Mouse (Mus musculus): ENCODE results near the gene Plppr1. TPM values are rescaled to one million over a fixed set of nuclear protein-coding genes. Genes with fewer than 3 reads are reported as not detected.

The Plppr1 gene
- polyA plus RNA-seq, 1 experiment, result not detected

DNA sequence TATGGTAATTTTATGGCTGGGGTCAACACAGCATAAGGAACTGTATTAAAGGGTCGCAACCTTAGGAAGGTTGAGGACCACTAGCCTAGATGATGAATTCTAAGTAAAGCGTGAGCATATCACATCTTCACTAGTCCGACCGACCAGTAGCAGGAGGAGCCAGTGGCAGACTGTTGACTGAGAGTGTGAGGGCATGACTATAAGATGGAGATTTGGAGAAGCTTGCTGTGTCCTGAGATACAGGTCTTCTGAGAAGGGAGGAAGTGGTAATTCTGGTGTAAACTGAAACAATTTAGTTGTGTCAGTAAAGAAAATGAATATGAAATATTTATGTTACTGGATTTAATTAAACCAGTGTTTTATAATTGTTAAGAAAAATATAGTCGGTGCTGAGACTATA is 180.4 kb downstream of the Plppr1 start:
- H3K27ac ChIP-seq (ENCODE audit: insufficient read depth, low read length), result no peak overlapping the region
- no peaks in the 10 kb centered on the region for H3K9me3 ChIP-seq (replicated peaks; ENCODE audit: control insufficient read depth, insufficient read depth, low read length, poor library complexity, severe bottlenecking)
- H3K4me3 ChIP-seq (ENCODE audit: low read depth, low read length), result no peak overlapping the region
- no peak for TF ChIP-seq CTCF (IDR thresholded peaks at IDR 0.05; ENCODE audit: low read depth, low read length)
- no peak for TF ChIP-seq EP300 (IDR thresholded peaks at IDR 0.05; ENCODE audit: insufficient read depth, low read depth, low read length)
- no peak for TF ChIP-seq POLR2A (IDR thresholded peaks at IDR 0.05; ENCODE audit: insufficient read depth, low read length)
- no peak overlapping the region for H3K9ac ChIP-seq (ENCODE audit: low read depth, poor library complexity, severe bottlenecking)
- no peaks in the 10 kb centered on the region for H3K4me1 ChIP-seq (ENCODE audit: control insufficient read depth, insufficient read depth, low read length)
- H3K36me3 ChIP-seq (ENCODE audit: control insufficient read depth, insufficient read depth, low read length, poor library complexity, severe bottlenecking), result no peaks in the 10 kb centered on the region
- no peaks in the 10 kb centered on the region for H3K27me3 ChIP-seq (ENCODE audit: control insufficient read depth, insufficient read depth, low read length, poor library complexity, severe bottlenecking)

DNA sequence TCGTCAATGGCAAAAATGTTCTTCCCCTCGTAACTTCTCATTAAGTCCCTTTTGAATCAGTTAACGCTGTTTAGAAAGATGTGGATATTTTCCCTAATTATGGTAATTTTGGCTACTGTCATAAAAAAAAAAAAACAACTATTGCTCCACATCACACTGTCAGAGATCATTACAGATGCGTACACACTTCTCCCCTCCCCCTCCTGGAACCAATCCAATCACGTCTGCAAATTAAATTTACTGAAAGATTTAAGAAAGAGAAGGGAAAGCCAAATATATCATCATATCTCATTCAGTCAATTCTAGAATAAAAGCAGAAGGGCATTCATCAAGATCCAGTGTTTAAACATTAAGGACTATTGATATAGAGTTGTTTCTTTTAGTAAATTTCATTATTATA is 185.7 kb downstream of the Plppr1 start:
- no peak overlapping the region for H3K4me3 ChIP-seq (ENCODE audit: low read depth, low read length)
- TF ChIP-seq EP300 (IDR thresholded peaks at IDR 0.05; ENCODE audit: insufficient read depth, low read depth, low read length) (no peak), POLR2A (IDR thresholded peaks at IDR 0.05; ENCODE audit: insufficient read depth, low read length) (no peak), CTCF (IDR thresholded peaks at IDR 0.05; ENCODE audit: low read depth, low read length) (no peak)

DNA sequence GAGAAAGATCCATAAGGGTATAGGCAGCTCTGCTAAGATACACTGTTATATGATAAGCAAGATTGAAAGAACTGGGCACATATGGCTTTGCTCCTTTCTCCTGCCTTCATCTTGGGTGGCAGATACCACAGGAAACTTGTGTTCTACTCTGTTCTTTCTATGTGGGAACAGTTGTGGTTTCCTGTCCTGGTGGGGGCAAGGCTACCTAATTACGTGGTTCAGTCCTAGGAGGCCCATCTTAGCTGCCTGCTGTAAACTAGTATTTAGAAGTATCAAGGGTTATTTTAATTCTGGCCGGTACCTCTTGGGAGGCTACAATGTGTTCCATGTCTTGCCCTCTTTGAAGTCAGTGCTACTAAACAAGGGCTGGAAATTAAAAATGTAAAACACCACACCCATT is 186.2 kb downstream of the Plppr1 start:
- Histone ChIP-seq H3K27me3 (ENCODE audit: control insufficient read depth, insufficient read depth, low read length, poor library complexity, severe bottlenecking) (no peaks in the 10 kb centered on the region), H3K36me3 (ENCODE audit: control insufficient read depth, insufficient read depth, low read length, poor library complexity, severe bottlenecking) (no peaks in the 10 kb centered on the region), H3K9me3 (replicated peaks; ENCODE audit: control insufficient read depth, insufficient read depth, low read length, poor library complexity, severe bottlenecking) (no peaks in the 10 kb centered on the region), H3K27ac (ENCODE audit: insufficient read depth, low read length) (no peak overlapping the region), H3K9ac (ENCODE audit: low read depth, poor library complexity, severe bottlenecking) (no peak overlapping the region), H3K4me1 (ENCODE audit: control insufficient read depth, insufficient read depth, low read length) (no peaks in the 10 kb centered on the region), H3K4me3 (ENCODE audit: low read depth, low read length) (no peak overlapping the region)
- TF ChIP-seq POLR2A (IDR thresholded peaks at IDR 0.05; ENCODE audit: insufficient read depth, low read length) (no peak), CTCF (IDR thresholded peaks at IDR 0.05; ENCODE audit: low read depth, low read length) (no peak), EP300 (IDR thresholded peaks at IDR 0.05; ENCODE audit: insufficient read depth, low read depth, low read length) (no peak)

More for the DNA sequence above, 185.7 kb downstream of the Plppr1 start:
- Histone ChIP-seq H3K27ac (ENCODE audit: insufficient read depth, low read length) (no peak overlapping the region), H3K9ac (ENCODE audit: low read depth, poor library complexity, severe bottlenecking) (no peak overlapping the region), H3K4me1 (ENCODE audit: control insufficient read depth, insufficient read depth, low read length) (no peaks in the 10 kb centered on the region), H3K9me3 (replicated peaks; ENCODE audit: control insufficient read depth, insufficient read depth, low read length, poor library complexity, severe bottlenecking) (no peaks in the 10 kb centered on the region), H3K36me3 (ENCODE audit: control insufficient read depth, insufficient read depth, low read length, poor library complexity, severe bottlenecking) (no peaks in the 10 kb centered on the region), H3K27me3 (ENCODE audit: control insufficient read depth, insufficient read depth, low read length, poor library complexity, severe bottlenecking) (no peaks in the 10 kb centered on the region)

DNA sequence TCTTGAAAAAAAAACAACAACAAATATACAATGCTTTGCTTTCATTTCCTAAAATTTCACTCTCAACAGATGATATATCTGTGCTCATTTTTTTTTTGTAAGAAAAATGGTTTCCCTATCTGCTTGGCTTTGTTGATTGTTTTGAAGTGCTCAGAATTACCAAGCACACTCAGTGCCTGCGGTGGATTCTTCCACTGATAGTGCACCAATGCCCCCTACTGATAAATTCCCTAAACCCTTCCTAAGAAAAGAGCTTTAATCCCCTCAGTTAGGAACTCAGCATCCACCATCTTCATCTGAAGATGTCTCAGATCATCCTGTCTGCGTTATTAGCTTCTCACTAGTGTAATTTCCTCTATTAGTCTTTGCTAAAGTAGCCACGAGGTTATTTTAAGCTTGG is 192.2 kb downstream of the Plppr1 start:
- Histone ChIP-seq H3K9me3 (replicated peaks; ENCODE audit: control insufficient read depth, insufficient read depth, low read length, poor library complexity, severe bottlenecking) (no peaks in the 10 kb centered on the region), H3K36me3 (ENCODE audit: control insufficient read depth, insufficient read depth, low read length, poor library complexity, severe bottlenecking) (no peaks in the 10 kb centered on the region), H3K4me1 (ENCODE audit: control insufficient read depth, insufficient read depth, low read length) (no peaks in the 10 kb centered on the region), H3K27me3 (ENCODE audit: control insufficient read depth, insufficient read depth, low read length, poor library complexity, severe bottlenecking) (no peaks in the 10 kb centered on the region), H3K27ac (ENCODE audit: insufficient read depth, low read length) (no peak overlapping the region), H3K9ac (ENCODE audit: low read depth, poor library complexity, severe bottlenecking) (no peak overlapping the region), H3K4me3 (ENCODE audit: low read depth, low read length) (no peak overlapping the region)
- TF ChIP-seq EP300 (IDR thresholded peaks at IDR 0.05; ENCODE audit: insufficient read depth, low read depth, low read length) (no peak), POLR2A (IDR thresholded peaks at IDR 0.05; ENCODE audit: insufficient read depth, low read length) (no peak), CTCF (IDR thresholded peaks at IDR 0.05; ENCODE audit: low read depth, low read length) (no peak)

DNA sequence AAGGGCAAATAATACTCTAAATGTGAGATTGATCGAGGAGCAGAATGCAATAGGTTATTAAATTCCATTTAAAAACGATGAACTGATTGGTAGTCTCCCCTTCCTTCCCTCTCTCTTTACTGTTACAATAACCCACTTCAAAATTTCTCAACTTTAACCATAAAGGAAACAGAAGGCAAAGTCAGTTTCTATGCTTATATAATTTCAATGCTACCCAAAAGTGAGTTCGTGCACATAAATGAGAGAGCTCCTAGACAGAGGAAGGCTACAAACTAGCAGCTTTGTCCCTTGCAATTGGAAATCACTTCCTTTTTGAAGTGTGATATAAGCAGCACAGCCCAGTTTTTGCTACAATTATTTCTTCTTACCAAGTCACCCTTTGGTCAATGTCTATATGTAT is 193.1 kb downstream of the Plppr1 start:
- H3K27ac ChIP-seq (ENCODE audit: insufficient read depth, low read length), result no peak overlapping the region
- H3K4me3 ChIP-seq (ENCODE audit: low read depth, low read length), result no peak overlapping the region
- no peaks in the 10 kb centered on the region for H3K9me3 ChIP-seq (replicated peaks; ENCODE audit: control insufficient read depth, insufficient read depth, low read length, poor library complexity, severe bottlenecking)
- no peak for TF ChIP-seq EP300 (IDR thresholded peaks at IDR 0.05; ENCODE audit: insufficient read depth, low read depth, low read length)
- no peak for TF ChIP-seq CTCF (IDR thresholded peaks at IDR 0.05; ENCODE audit: low read depth, low read length)
- TF ChIP-seq POLR2A (IDR thresholded peaks at IDR 0.05; ENCODE audit: insufficient read depth, low read length), result no peak
- H3K4me1 ChIP-seq (ENCODE audit: control insufficient read depth, insufficient read depth, low read length), result no peaks in the 10 kb centered on the region
- no peaks in the 10 kb centered on the region for H3K27me3 ChIP-seq (ENCODE audit: control insufficient read depth, insufficient read depth, low read length, poor library complexity, severe bottlenecking)
- H3K36me3 ChIP-seq (ENCODE audit: control insufficient read depth, insufficient read depth, low read length, poor library complexity, severe bottlenecking), result no peaks in the 10 kb centered on the region
- H3K9ac ChIP-seq (ENCODE audit: low read depth, poor library complexity, severe bottlenecking), result no peak overlapping the region

DNA sequence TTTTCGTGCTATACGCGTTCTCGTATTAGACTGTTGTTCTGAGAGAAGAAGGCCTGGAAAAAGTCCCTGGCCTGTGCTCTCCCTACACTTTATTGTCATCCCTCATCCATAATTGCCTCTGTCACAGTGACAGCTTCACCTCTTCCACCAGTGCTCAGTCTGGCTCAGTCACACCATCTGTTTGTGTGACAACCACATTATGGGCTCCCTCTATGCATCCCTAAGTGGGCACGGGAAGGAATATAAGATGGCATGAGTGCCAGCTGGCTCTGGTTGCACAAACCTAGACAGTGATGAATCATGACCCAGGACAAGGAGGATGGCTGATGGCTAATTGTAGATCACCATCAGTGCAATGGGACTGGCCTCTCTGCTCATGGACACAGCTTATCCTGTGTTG is 219.4 kb downstream of the Plppr1 start:
- no peaks in the 10 kb centered on the region for H3K4me1 ChIP-seq (ENCODE audit: control insufficient read depth, insufficient read depth, low read length)
- no peaks in the 10 kb centered on the region for H3K36me3 ChIP-seq (ENCODE audit: control insufficient read depth, insufficient read depth, low read length, poor library complexity, severe bottlenecking)
- TF ChIP-seq CTCF (IDR thresholded peaks at IDR 0.05; ENCODE audit: low read depth, low read length) (no peak), EP300 (IDR thresholded peaks at IDR 0.05; ENCODE audit: insufficient read depth, low read depth, low read length) (no peak), POLR2A (IDR thresholded peaks at IDR 0.05; ENCODE audit: insufficient read depth, low read length) (no peak)
- no peak overlapping the region for H3K27ac ChIP-seq (ENCODE audit: insufficient read depth, low read length)
- no peaks in the 10 kb centered on the region for H3K27me3 ChIP-seq (ENCODE audit: control insufficient read depth, insufficient read depth, low read length, poor library complexity, severe bottlenecking)
- H3K9me3 ChIP-seq (replicated peaks; ENCODE audit: control insufficient read depth, insufficient read depth, low read length, poor library complexity, severe bottlenecking), result no peaks in the 10 kb centered on the region
- no peak overlapping the region for H3K4me3 ChIP-seq (ENCODE audit: low read depth, low read length)
- no peak overlapping the region for H3K9ac ChIP-seq (ENCODE audit: low read depth, poor library complexity, severe bottlenecking)
